Mouse (Mus musculus) kidney, adult 2 months (tissue): ENCODE data around the gene Dap3. TPM values are rescaled to one million over a fixed set of nuclear protein-coding genes. Genes with fewer than 3 reads are reported as not detected.
"Not testable (repeated sequence)": the region's sequence is repeated elsewhere in the genome, so short reads cannot be mapped to it uniquely, and the experiment has no call there.

Source experiments
- DNase-seq: peaks from one replicate; pipeline ENCODE4 v3.0.0; 2021
- H3K27ac ChIP-seq: fragments of 200-500 bp; 2 replicates; pipeline ENCODE4 v1.5.1; 2012; ENCODE audit warnings: low read depth, low read length, control low read depth, inconsistent platforms; ENCODE audit not compliant: insufficient read depth
- H3K27me3 ChIP-seq: fragments of 200-500 bp; replicated peaks from 2 replicates; pipeline ENCODE4 v1.6.1; 2012; ENCODE audit warnings: mild to moderate bottlenecking, moderate library complexity, low read length, inconsistent platforms; ENCODE audit not compliant: control insufficient read depth, insufficient read depth
- H3K36me3 ChIP-seq: fragments of 200-500 bp; 2 replicates; pipeline ENCODE4 v1.6.1; 2012; ENCODE audit warnings: mild to moderate bottlenecking, moderate library complexity, low read length, inconsistent platforms; ENCODE audit not compliant: control insufficient read depth, insufficient read depth
- H3K4me1 ChIP-seq: fragments of 200-500 bp; 2 replicates; pipeline ENCODE4 v1.6.1; 2011; ENCODE audit warnings: low read length; ENCODE audit not compliant: control insufficient read depth, insufficient read depth
- H3K4me3 ChIP-seq: fragments of 200-500 bp; 2 replicates; pipeline ENCODE4 v1.5.1; 2011; ENCODE audit warnings: mild to moderate bottlenecking, low read depth, low read length, control low read depth; ENCODE audit not compliant: insufficient read depth
- CTCF ChIP-seq: fragments of 200-500 bp; conservative IDR thresholded peaks from 2 replicates; pipeline ENCODE4 v1.5.1; 2011; ENCODE audit warnings: low read depth, mild to moderate bottlenecking, control low read depth, low read length, moderate library complexity, mixed read lengths; ENCODE audit not compliant: insufficient read depth, insufficient read length
- POLR2A ChIP-seq: fragments of 200-500 bp; IDR thresholded peaks from one replicate; pipeline ENCODE4 v1.6.1; 2011; ENCODE audit warnings: low read depth, low read length, control low read depth
- WGBS: fragments of 180-500 bp; shearing (Covaris S2); methylation state at CpG from one replicate; pipeline ENCODE4 v1.1.7; 2018; 5-methylcytosine and 5-hydroxymethylcytosine counted together
- polyA plus RNA-seq: library from polyadenylated mRNA; depleted of rRNA; stranded (reverse); fragments of >200 nt; gene quantifications from 2 replicates; pipeline ENCODE4 v1.2.3, GENCODE M21; 2012; rRNA removed

Gene Dap3
- polyA plus RNA-seq, 1 experiment, result 78.0 TPM

DNA sequence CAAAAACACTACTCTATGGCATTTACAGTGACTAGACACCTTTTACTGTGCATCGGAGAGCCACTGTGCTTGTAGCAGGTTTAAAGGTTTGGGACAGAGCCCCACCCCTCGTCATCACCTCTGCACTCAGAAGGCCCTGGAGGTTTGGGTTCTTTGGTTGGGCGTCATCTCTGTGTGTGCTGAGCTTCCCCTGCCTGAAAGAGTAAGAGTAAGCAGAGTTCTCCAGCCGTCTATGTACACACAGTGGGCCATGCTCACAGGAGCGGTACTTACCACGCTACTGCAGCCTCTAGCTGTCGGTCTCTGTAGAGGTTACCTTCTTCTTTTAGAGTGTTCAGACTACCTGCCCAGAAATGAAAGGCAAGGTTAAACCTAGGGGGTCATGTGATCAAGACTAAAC, 38.4 kb downstream of the Dap3 start:
- H3K4me1 ChIP-seq, result no peaks in the 10 kb centered on the region
- no peak overlapping the region for H3K4me3 ChIP-seq
- no peak for DNase-seq
- 94% methylated on average over 7 of the region's 7 CpGs for WGBS
- H3K27ac ChIP-seq, result no peak overlapping the region
- H3K27me3 ChIP-seq, result no peaks in the 10 kb centered on the region
- peaks cover 2% of the 10 kb centered on the region; the same call in 1 of the 2 replicates for H3K36me3 ChIP-seq
- TF ChIP-seq CTCF, result no peak
- TF ChIP-seq POLR2A, result no peak

DNA sequence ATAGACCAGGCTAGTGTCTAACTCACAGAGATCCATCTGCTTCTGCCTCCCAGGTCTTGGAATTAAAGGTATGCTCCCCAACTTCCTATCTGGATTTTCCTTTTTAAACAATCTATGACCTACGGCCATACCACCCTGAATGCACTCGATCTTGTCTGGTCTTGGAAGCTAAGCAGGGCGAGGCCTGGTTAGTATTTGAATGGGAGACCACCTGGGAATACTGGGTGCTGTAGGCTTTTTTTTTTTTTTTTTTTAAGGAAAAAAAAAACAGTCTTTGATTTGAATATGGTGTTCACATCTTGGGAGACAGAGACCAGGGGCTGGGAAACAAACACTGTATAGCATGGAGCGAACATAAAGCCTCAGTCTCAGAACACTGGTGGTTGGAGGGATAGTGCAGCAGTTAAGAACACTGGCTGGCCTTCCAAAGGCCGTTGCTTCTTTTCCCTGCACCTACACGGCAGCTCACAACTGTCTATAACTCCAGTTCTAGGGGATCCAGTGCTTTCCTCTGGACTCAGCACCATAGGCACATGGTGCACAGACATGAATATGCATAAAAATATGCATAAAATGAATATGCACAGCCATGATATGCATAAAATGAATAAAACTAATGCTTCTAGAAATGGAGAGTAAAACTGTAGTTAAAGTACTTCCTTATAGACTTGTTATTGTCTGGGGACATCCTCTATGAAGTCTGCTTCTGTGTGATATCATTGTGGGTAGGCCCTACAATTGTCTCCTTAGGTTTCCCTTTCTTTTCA, 44.4 kb downstream of the Dap3 start:
- no peak overlapping the region for H3K27ac ChIP-seq
- no peak overlapping the region for H3K4me3 ChIP-seq
- H3K36me3 ChIP-seq, result peaks cover 6% of the 10 kb centered on the region
- no peaks in the 10 kb centered on the region for H3K27me3 ChIP-seq
- H3K4me1 ChIP-seq, result no peaks in the 10 kb centered on the region
- no peak for TF ChIP-seq CTCF
- WGBS, result 87% methylated on average over 6 of the region's 6 CpGs
- no peak for DNase-seq

DNA sequence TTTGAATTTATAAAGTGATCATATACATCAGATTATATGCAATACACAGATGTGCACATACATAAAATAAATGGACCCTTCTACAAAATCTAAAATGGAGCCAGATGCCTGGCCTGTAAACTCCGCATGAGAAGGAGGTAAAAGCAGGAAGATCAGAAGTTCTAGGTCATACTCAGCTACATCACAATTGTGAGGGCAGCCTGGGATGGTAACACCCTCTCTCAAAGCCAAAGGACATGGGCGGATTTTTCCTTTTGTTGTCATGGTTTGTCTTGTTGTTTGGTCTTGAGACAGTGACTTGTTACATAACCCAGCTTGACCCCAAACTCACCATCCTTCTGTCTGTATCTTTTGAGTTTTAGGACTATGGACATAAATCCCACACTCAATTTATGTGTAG, 45.2 kb downstream of the Dap3 start:
- H3K27ac ChIP-seq, result no peak overlapping the region
- no peaks in the 10 kb centered on the region for H3K4me1 ChIP-seq
- no peak overlapping the region for H3K4me3 ChIP-seq
- TF ChIP-seq POLR2A (no peak), CTCF (no peak)
- no peak for DNase-seq
- H3K27me3 ChIP-seq, result no peaks in the 10 kb centered on the region
- H3K36me3 ChIP-seq, result peaks cover 6% of the 10 kb centered on the region
- 95% methylated on average over 2 of the region's 2 CpGs for WGBS

DNA sequence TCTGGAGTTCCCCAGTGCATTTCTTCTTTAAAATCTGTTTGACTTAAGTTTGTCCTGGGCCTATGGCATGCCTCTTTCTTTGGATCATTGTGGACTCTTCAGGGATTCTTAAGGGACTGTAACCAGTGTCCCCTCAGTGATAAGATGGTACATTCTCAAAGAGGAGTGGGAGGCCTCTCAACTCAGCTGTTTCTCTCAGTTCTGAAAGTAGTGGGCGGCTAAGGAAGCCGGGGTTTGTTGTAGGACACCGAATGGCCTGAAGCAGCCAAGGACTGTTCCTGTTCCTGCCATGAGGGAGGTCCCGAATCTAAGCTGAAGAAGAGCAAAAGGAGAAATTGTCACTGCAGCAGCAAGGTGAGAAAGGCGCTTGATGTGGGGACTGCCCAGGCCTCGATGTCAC, 45.8 kb downstream of the Dap3 start:
- TF ChIP-seq POLR2A (no peak), CTCF (no peak)
- 86% methylated on average over 6 of the region's 6 CpGs for WGBS
- H3K36me3 ChIP-seq, result peaks cover 6% of the 10 kb centered on the region

DNA sequence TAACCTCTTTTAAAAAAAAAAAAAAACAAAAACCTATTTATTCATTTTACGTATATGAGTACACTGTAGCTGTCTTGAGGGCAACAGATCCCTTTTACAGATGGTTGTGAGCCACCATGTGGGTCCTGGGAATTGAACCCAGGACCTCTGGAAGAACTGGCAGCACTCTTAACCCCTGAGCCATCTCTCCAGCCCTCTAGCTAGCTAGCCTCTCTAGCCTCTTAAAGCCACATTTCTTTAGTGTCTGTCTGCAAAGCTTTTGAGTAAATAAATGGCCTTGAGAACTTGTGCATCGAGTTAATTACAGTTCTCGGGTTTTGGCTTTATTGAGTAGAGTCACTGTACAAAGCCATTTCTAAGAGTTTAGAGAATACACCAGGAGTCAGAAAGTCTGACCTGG, 46.2 kb downstream of the Dap3 start:
- no peak overlapping the region for H3K27ac ChIP-seq
- TF ChIP-seq POLR2A (no peak), CTCF (no peak)
- no peak for DNase-seq
- WGBS, result 90% methylated on average over 3 of the region's 3 CpGs
- H3K36me3 ChIP-seq, result peaks cover 6% of the 10 kb centered on the region
- H3K4me1 ChIP-seq, result no peaks in the 10 kb centered on the region
- no peak overlapping the region for H3K4me3 ChIP-seq
- H3K27me3 ChIP-seq, result no peaks in the 10 kb centered on the region

More for the DNA sequence above, 45.8 kb downstream of the Dap3 start:
- Histone ChIP-seq H3K27me3 (no peaks in the 10 kb centered on the region), H3K27ac (no peak overlapping the region), H3K4me3 (no peak overlapping the region), H3K4me1 (no peaks in the 10 kb centered on the region)
- no peak for DNase-seq

DNA sequence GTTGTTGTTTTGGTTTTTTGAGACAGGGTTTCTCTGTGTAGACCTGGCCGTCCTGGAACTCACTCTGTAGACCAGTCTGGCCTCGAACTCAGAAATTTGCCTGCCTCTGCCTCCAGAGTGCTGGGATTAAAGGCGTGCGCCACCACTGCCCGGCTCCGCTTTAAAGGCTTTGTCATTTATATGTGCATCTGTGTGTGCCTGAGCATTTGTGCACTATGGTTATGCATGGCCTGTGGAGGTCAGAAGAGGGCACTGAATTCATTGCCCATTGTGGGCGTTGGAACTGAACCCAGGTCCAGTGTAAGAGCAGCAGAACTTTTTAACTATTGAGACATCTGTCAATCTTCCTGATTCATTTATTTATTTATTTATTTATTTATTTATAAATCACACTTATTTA, 58.0 kb downstream of the Dap3 start:
- H3K4me3 ChIP-seq, DNase-seq, H3K27ac ChIP-seq, H3K4me1 ChIP-seq, H3K36me3 ChIP-seq, H3K27me3 ChIP-seq: not testable (repeated sequence)
- 92% methylated on average over 7 of the region's 7 CpGs for WGBS

DNA sequence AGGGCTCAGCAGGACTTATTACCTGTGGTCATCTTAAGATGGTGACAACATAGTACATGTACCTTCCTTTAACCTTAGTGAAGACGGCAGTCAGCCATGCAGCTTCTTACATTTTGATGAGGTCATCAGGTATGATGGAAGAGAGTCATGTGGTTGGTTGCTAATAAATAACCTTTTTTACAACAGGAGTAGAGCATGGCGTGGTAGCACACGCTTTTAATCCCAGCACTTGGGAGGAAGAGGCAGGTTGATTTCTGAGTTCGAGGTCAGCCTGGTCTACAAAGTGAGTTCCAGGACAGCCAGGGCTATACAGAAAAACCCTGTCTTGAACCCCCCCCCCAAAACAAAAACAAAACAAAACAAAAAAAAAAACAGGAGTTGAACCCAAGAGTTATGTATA, 68.4 kb downstream of the Dap3 start:
- H3K36me3 ChIP-seq, H3K4me3 ChIP-seq, H3K27ac ChIP-seq, H3K4me1 ChIP-seq, DNase-seq, H3K27me3 ChIP-seq: not testable (repeated sequence)
- 73% methylated on average over 4 of the region's 4 CpGs for WGBS

Other genes starting within 250 kb of the Dap3 start
- gene Rit1, start 234.3 kb downstream of the Dap3 start, polyA plus RNA-seq, result 37.2 and 48.1 TPM in 2 replicates
- gene Syt11, start 176.0 kb downstream of the Dap3 start, polyA plus RNA-seq, result 7.3 and 8.2 TPM in 2 replicates
- 11.8 and 12.4 TPM in 2 replicates for gene Gon4l, start 116.0 kb downstream of the Dap3 start, polyA plus RNA-seq
- gene Msto1, start 37.2 kb downstream of the Dap3 start, polyA plus RNA-seq, result 35.9 and 41.1 TPM in 2 replicates
- gene Ash1l, start 559 bp downstream of the Dap3 start, polyA plus RNA-seq, result 7.8 and 8.9 TPM in 2 replicates
- gene Rusc1, start 142.1 kb upstream of the Dap3 start, polyA plus RNA-seq, result 33.6 and 34.5 TPM in 2 replicates
- not detected in 2 replicates for gene Gm43738, start 149.9 kb upstream of the Dap3 start, polyA plus RNA-seq
- gene Fdps, start 150.8 kb upstream of the Dap3 start, polyA plus RNA-seq, result 40.3 and 54.9 TPM in 2 replicates
- gene Pklr, start 185.0 kb upstream of the Dap3 start, polyA plus RNA-seq, result 79.3 and 96.0 TPM in 2 replicates
- gene Hcn3, start 209.0 kb upstream of the Dap3 start, polyA plus RNA-seq, result 1.1 and 1.4 TPM in 2 replicates
- 37.8 and 40.2 TPM in 2 replicates for gene Clk2, start 213.6 kb upstream of the Dap3 start, polyA plus RNA-seq
- 138 and 141 TPM in 2 replicates for gene Scamp3, start 226.3 kb upstream of the Dap3 start, polyA plus RNA-seq
- 18.3 and 18.4 TPM in 2 replicates for gene Fam189b, start 232.0 kb upstream of the Dap3 start, polyA plus RNA-seq